Mouse (Mus musculus) liver, embryonic 13.5 days (tissue): ENCODE results near the gene Ahdc1. TPM values are rescaled to one million over a fixed set of nuclear protein-coding genes. Genes with fewer than 3 reads are reported as not detected.

ENCODE experiments used
- ATAC-seq: fragments of 200-750 bp; cut with Nextera tagmentation; 2 replicates; pipeline ENCODE4 v1.8.0; 2017; ENCODE audit warnings: low read depth, mild to moderate bottlenecking, moderate number of reproducible peaks, moderate library complexity
- DNase-seq: peaks from one replicate; pipeline ENCODE4 v3.0.0; 2022
- H3K27ac ChIP-seq: fragments of 300-500 bp; sonication (generic); 2 replicates; pipeline ENCODE4 v1.5.1; 2015; ENCODE audit warnings: moderate library complexity, mild to moderate bottlenecking, inconsistent platforms
- H3K27me3 ChIP-seq: fragments of 300-500 bp; sonication (generic); 2 replicates; pipeline ENCODE4 v1.6.1; 2015; ENCODE audit warnings: mild to moderate bottlenecking, inconsistent platforms
- H3K36me3 ChIP-seq: fragments of 300-500 bp; sonication (generic); 2 replicates; pipeline ENCODE4 v1.6.1; 2015; ENCODE audit warnings: mild to moderate bottlenecking, inconsistent platforms
- H3K4me1 ChIP-seq: fragments of 300-500 bp; sonication (generic); replicated peaks from 2 replicates; pipeline ENCODE4 v1.6.1; 2015; ENCODE audit warnings: inconsistent platforms
- H3K4me2 ChIP-seq: fragments of 300-500 bp; sonication (generic); 2 replicates; pipeline ENCODE4 v1.6.1; 2015; ENCODE audit warnings: inconsistent platforms, mild to moderate bottlenecking, moderate library complexity
- H3K4me3 ChIP-seq: fragments of 300-500 bp; sonication (generic); replicated peaks from 2 replicates; pipeline ENCODE4 v1.5.1; 2015; ENCODE audit warnings: mild to moderate bottlenecking, inconsistent platforms
- H3K9ac ChIP-seq: fragments of 300-500 bp; sonication (generic); 2 replicates; pipeline ENCODE4 v1.6.1; 2015; ENCODE audit warnings: mild to moderate bottlenecking, inconsistent platforms
- H3K9me3 ChIP-seq: fragments of 300-500 bp; sonication (generic); replicated peaks from 2 replicates; pipeline ENCODE4 v1.6.1; 2016; ENCODE audit warnings: inconsistent platforms
- WGBS: fragments of 180-500 bp; shearing (Covaris S2); methylation state at CpG from one replicate; pipeline ENCODE4 v1.1.7; 2015; ENCODE audit not compliant: insufficient replicate concordance; 5-methylcytosine and 5-hydroxymethylcytosine counted together
- polyA plus RNA-seq: library from polyadenylated mRNA; unstranded; fragments of >200 nt; fragmentation: Nextera tagmentation; extraction: Ambion mirVana; gene quantifications from 2 replicates; pipeline ENCODE4 v1.2.1, GENCODE M21; 2015

The Ahdc1 gene
- polyA plus RNA-seq, 1 experiment from 2014 or later = 1.3 TPM

DNA sequence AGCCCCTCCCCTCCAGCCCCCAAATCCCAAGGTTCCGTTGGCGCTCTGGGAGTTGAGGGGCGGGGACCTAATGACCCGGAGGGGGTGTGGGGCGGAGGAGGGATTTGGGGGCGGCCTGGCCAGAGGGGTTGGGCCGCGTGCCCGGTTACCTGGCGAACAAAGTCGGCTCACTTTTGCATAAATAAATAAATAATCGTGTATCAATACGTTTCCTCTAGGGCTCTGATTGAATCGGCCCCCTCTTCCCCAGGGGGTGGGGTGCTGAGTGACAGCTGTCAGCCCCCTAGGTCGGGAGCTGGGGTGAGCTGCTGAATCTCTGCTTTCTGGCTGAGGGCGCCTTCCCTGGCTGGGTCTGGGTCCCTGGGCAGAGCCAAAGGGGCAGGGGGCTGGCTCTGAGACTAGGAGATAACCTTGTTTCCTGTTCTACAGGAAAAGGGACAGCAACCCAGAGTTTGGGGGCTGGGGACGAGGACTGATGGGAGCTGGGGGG is 1.8 kb downstream of the Ahdc1 start:
- no peaks in the 10 kb centered on the region for H3K9me3 ChIP-seq
- H3K4me2 ChIP-seq = peak overlapping the region; percentile 96
- peaks cover 96% of the 10 kb centered on the region for H3K4me1 ChIP-seq
- peaks cover 49% of the 10 kb centered on the region for H3K27me3 ChIP-seq
- peak overlapping the region; percentile 69 for H3K4me3 ChIP-seq
- peak overlapping the region; percentile 80 for H3K9ac ChIP-seq
- ATAC-seq (no peak), DNase-seq (no peak)
- H3K27ac ChIP-seq = peak overlapping the region; percentile 64
- no peaks in the 10 kb centered on the region for H3K36me3 ChIP-seq
- 1% methylated on average over 16 of the region's 17 CpGs for whole genome bisulfite sequencing

DNA sequence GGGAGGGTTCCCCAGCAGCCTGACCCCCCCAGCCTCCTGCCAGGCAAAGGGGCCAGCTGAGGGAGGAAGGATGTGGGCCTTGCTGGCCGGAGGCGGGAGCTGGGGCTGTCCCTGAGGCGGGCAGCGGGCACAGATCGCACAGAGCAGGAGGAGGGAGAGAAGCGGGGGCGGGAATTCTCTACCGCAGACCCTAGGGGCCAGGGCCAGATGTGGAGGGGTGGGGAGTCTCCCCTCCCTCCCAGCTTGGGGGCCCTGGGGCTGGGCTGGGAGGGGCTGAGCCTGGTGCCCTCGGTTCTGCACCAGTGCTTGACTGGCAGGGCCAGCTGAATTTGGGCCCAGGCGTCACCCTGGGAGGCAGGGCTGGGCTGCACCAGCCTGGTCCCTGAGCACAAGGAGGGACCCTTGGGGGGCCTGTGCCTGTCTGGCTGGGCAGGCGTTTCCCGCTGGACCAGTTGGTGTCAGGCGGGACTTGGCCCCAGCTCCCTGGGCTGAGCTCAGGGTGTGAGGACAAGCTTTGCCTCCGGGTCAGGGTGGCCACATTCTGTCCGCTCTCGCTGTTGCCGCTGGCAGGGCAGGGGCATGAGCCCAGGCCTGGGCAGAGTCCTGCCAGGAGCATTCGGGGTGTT is 2.3 kb downstream of the Ahdc1 start:
- ATAC-seq (no peak), DNase-seq (no peak)
- peak overlapping the region; percentile 96 for H3K4me2 ChIP-seq
- peak overlapping the region; percentile 69 for H3K4me3 ChIP-seq
- peak overlapping the region; percentile 80 for H3K9ac ChIP-seq
- H3K27me3 ChIP-seq = peaks cover 49% of the 10 kb centered on the region
- H3K36me3 ChIP-seq = no peaks in the 10 kb centered on the region
- WGBS = 4% methylated on average over 17 of the region's 18 CpGs
- H3K4me1 ChIP-seq = peaks cover 94% of the 10 kb centered on the region
- no peaks in the 10 kb centered on the region for H3K9me3 ChIP-seq
- peak overlapping the region; percentile 64 for H3K27ac ChIP-seq

DNA sequence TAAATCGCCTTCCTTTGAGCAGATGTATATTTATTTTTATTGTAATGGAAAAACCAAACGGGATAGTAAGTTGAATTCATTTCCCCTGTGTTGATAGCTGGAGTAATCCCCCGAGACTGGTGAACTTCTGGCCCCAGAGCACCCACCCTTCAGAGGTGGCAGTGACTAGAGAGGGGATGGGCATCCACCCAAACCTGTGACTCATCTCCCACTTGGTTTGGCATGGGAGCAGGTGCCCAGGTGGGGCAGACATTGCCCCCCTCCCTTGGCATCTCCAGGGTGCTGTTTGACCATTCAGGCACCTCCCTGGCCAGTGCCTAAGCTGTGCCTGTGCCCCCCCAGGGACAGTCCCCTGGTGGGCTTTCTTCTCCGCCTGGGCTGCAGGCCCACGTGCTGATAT is 3.0 kb downstream of the Ahdc1 start:
- Histone ChIP-seq H3K27me3 (peaks cover 49% of the 10 kb centered on the region), H3K36me3 (no peaks in the 10 kb centered on the region), H3K9ac (0 out of 2 replicates have a peak overlapping the region, but pooled peaks have one; percentile 80), H3K4me2 (peak overlapping the region; percentile 96), H3K4me1 (peaks cover 89% of the 10 kb centered on the region), H3K27ac (no peak overlapping the region), H3K9me3 (no peaks in the 10 kb centered on the region), H3K4me3 (no peak overlapping the region)
- ATAC-seq = no peak
- WGBS = 39% methylated on average over 5 of the region's 5 CpGs
- DNase-seq = no peak

DNA sequence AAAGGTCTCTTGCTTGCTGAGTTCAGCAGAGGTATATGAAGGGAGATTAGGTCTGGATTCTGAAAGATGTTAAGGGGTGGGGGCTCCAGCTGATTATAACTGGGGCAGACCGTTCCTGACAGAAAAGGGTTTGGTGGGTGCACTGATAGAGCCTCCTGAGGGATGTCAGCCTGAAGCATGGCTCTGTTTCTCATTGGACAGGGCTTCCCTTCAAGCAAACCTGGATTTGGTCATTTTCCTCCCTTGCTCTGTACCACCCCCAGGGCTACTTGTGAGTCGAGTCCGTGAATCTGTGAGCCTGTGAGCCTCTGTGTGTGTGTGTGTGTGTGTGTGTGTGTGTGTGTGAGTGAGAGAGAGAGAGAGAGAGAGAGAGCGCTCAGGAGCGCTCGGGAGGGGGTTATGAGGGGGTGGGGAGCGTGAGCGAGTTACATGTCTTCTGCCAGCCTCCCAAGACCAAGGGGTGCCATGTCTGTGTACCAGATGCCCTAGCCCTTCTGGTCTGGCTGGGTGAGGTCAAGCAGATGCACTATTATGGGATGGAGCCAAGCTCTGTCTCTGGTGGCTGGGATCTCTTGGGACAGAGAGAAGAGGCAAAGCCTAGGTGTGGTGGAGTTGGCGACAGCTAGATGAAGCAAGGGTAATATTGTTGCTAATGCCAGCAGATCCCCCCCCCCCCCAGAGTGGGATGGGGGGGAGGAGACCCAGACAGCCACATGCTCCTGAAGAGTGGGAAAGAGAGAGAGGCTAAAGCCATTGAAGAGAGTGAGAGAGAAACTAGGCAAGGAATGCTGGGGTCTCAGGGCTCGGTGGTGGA is 4.0 kb downstream of the Ahdc1 start:
- H3K27ac ChIP-seq = no peak overlapping the region
- 54% methylated on average over 10 of the region's 10 CpGs for WGBS
- H3K27me3 ChIP-seq = peaks cover 39% of the 10 kb centered on the region
- H3K4me1 ChIP-seq = peaks cover 81% of the 10 kb centered on the region
- DNase-seq = no peak
- H3K4me2 ChIP-seq = no peak overlapping the region; the same call in 1 of the 2 replicates
- no peaks in the 10 kb centered on the region for H3K9me3 ChIP-seq
- no peak for ATAC-seq
- no peak overlapping the region for H3K9ac ChIP-seq
- H3K4me3 ChIP-seq = no peak overlapping the region
- no peaks in the 10 kb centered on the region for H3K36me3 ChIP-seq

DNA sequence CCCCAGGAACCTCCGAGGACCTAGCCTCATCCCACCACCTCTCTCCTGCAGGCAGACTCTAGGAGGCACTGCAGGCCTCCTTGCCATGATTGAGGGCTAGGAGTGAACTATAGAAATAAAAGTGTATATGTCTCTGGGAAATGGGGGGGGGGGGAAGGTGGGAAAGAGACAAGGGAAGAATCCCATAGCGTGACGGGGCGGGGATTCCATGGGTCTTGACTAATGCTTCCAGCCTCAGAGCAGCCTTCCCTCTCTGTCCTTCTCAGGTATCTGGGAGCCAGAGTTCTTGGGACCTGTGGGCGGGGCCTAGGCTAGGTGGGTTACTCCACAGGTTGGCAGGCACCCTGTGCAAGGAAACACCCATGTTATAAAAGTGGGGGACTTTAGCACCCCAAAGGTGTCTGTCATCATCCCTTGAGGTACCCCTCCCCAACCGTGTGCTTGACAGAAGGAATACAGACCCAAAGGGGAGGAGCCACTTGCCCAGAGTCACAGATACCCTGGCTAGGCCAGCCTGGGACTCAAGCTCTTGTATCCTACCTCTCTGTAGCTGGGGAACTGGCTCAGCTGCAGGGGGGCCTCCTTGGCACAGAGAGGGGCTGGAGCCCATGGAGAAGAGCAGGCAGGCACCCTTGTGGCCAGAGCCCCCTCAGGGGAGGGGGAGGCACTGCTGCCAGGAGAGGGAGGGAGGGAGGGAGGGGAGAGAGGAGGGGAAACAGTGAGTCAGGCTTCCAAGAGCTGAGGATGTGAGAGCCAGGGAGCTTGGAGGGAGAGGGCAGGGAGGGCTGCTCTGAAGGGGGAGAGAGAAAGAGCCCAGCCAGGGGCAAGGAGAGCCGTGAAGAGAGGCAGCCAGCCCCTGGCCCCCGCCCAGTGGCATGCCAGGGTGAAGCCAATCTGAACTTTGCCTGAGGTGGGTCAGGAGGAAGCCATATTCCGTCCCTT is 4.9 kb downstream of the Ahdc1 start:
- Histone ChIP-seq H3K4me1 (peaks cover 78% of the 10 kb centered on the region), H3K9me3 (no peaks in the 10 kb centered on the region), H3K36me3 (no peaks in the 10 kb centered on the region), H3K4me3 (no peak overlapping the region), H3K27ac (no peak overlapping the region), H3K9ac (no peak overlapping the region), H3K4me2 (no peak overlapping the region), H3K27me3 (peaks cover 31% of the 10 kb centered on the region)
- ATAC-seq (no peak), DNase-seq (no peak)
- 51% methylated on average over 9 of the region's 9 CpGs for WGBS

DNA sequence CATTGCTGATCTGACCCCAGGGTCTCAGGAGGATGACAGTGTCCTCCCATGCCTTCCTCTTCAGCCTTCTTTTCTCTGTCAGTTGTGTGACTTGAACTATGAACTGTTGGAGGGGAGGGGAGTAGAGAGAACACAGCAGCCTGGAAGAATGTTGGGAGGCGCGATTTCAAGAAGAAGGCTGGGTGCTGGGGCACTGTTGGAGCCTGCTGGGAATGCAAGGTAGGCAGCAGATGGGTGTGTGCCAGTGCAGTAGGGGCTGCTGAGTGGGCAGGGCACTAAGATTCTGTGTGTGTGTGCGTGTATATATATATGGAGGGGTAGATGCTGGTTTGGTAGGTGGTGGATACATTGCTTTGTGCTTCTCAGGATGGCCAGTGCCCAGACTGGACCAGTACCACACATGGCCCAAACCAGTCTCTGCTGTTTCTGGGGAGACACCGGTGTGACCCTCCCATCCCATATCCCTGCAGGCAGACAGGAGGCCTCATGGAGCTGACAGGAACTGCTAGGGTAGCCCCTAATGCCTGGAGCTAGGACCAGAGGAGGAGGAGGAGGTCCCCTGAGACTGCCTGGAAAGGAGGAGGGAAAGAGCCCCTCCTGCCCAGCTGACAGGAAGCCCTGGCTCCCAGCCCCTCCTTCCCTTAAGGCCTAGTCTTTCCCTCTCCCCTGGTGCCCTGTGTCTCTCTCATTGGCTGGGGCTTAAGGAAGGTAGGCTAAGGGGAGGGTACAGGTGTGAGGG is 5.8 kb downstream of the Ahdc1 start:
- DNase-seq (no peak), ATAC-seq (no peak)
- Histone ChIP-seq H3K4me3 (no peak overlapping the region), H3K27ac (no peak overlapping the region), H3K36me3 (no peaks in the 10 kb centered on the region), H3K9ac (no peak overlapping the region), H3K4me2 (no peak overlapping the region), H3K4me1 (peaks cover 79% of the 10 kb centered on the region), H3K9me3 (no peaks in the 10 kb centered on the region), H3K27me3 (peaks cover 22% of the 10 kb centered on the region)
- 50% methylated on average over 4 of the region's 4 CpGs for WGBS

DNA sequence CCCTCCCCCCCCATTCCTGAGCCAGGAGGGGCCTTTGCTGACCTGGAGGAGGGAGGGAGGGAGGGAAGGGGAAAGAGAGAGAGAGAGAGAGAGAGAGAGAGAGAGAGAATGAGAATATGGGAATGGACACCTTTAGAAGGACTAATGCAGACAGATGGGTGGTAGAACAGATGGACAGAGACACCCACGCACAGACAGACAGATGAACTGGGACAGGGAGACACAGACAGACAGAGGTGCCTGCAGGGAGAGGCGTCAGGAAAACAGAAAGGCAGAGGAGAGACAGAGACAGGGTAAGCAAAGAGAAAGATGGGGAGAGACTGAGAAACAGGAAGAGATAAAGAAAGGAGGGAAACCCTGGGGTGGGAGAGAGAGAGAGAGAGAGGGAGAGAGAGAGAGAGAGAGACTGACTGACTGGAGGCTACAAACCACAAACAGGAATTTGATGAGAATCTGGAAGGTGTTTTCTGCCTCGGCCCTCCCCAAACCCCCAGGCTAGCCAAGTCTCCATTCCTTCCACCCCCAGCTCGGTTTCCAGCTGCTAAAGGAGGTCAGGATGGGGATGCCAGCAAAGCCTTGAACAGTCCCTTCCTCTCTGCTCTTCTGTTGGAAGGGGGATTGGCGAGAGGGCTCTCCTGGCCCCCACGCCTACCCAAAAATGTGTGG is 6.7 kb downstream of the Ahdc1 start:
- Histone ChIP-seq H3K4me1 (peaks cover 79% of the 10 kb centered on the region), H3K36me3 (no peaks in the 10 kb centered on the region), H3K27me3 (peaks cover 13% of the 10 kb centered on the region), H3K4me3 (no peak overlapping the region), H3K9ac (no peak overlapping the region), H3K27ac (no peak overlapping the region), H3K9me3 (no peaks in the 10 kb centered on the region), H3K4me2 (no peak overlapping the region)
- ATAC-seq (no peak), DNase-seq (no peak)
- 33% methylated on average over 6 of the region's 6 CpGs for WGBS

DNA sequence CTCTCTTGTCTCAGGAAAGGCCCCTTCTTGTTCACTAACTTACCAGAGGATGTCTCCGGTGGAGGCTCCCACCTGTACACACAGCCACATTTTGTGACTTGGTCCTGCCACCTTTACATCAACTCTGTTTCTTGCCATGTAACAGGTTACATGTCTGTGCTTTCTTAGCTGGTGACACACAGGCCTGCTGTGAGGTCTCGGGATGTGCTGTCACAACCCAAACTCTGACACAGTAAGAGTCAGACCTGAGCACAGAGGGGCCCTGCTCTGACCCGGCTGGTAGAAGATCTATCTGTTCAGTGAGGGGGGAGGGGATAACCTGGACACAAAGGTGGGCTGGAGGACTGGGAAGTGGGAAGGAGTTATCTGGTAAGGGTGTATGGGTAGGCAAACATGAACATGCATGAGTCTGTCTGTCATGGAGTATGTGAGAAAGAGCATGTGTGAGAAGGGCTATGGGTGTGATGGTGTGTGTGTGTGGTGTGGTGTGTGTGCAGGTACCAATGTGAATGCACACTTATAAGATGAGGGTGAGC is 7.3 kb downstream of the Ahdc1 start:
- Histone ChIP-seq H3K4me3 (no peak overlapping the region), H3K9ac (no peak overlapping the region), H3K27me3 (peaks cover 7% of the 10 kb centered on the region), H3K4me1 (peaks cover 79% of the 10 kb centered on the region), H3K27ac (no peak overlapping the region), H3K9me3 (no peaks in the 10 kb centered on the region), H3K36me3 (no peaks in the 10 kb centered on the region), H3K4me2 (no peak overlapping the region)
- DNase-seq (no peak), ATAC-seq (no peak)
- 52% methylated on average over 3 of the region's 3 CpGs for WGBS

DNA sequence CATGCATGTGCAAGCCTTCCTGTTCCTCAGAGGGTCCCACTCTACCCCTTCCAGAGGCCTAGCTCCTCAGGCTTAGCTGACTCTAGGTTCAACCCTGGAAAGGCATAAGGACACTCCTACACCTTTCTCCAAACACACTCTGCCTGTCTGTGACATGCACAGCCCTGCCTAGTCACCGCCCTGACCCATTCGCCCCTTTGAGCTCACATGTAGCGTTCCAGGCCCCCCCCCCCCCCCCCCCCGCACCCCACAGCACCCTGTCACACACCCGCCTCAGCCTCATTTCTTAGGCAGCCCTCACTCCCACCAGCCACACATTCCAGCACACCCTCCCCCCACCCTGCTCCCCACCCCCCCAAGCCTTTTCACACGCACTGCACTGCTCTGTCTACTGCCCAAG is 9.7 kb downstream of the Ahdc1 start:
- H3K4me3 ChIP-seq = no peak overlapping the region
- ATAC-seq (no peak), DNase-seq (no peak)
- peaks cover 79% of the 10 kb centered on the region for H3K4me1 ChIP-seq
- H3K27me3 ChIP-seq = no peaks in the 10 kb centered on the region
- no peaks in the 10 kb centered on the region for H3K9me3 ChIP-seq
- H3K4me2 ChIP-seq = no peak overlapping the region
- no peak overlapping the region for H3K27ac ChIP-seq
- H3K9ac ChIP-seq = no peak overlapping the region
- WGBS = 71% methylated on average over 3 of the region's 6 CpGs
- no peaks in the 10 kb centered on the region for H3K36me3 ChIP-seq

DNA sequence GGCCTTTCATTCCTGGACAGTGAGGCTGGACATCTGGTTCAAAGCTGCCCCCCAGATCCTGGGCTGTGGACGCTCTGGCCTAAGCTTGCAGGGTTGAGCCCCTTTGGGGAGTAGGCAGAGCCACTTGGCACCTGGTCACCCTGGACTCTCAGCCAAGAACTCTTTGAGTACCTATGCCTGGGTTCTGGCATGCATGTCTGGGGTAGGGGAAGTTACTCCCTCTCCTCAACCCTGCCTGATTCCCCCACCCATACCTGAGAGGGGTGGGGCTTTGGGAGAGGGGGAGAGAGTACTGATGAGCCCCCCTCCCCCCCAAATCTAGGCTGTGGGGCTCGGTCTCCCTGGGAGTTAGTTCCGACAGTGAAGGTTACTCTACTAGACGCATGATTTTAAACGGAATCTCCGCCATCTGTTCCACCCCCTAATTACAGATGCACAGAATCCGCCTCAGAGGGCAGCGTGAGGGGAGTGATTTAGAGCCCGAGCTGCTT is 10.2 kb downstream of the Ahdc1 start:
- ATAC-seq = no peak
- Histone ChIP-seq H3K27ac (no peak overlapping the region), H3K4me1 (peaks cover 77% of the 10 kb centered on the region)

More for the DNA sequence above, 10.2 kb downstream of the Ahdc1 start:
- no peaks in the 10 kb centered on the region for H3K9me3 ChIP-seq
- no peak overlapping the region for H3K4me3 ChIP-seq
- H3K4me2 ChIP-seq = no peak overlapping the region
- DNase-seq = no peak
- H3K36me3 ChIP-seq = no peaks in the 10 kb centered on the region
- 51% methylated on average over 9 of the region's 9 CpGs for WGBS
- no peaks in the 10 kb centered on the region for H3K27me3 ChIP-seq
- H3K9ac ChIP-seq = no peak overlapping the region
